Mouse (Mus musculus): Measurements from ENCODE around the gene Rab11b. TPM values are rescaled to one million over a fixed set of nuclear protein-coding genes. Genes with fewer than 3 reads are reported as not detected.

Rab11b gene
- polyA plus RNA-seq, 1 experiment from 2014 or later: 255 TPM

- ATAC-seq (replicated peaks; ENCODE audit: insufficient number of reproducible peaks, low FRiP score, low TSS enrichment, low read depth): peak; percentile 92
- peak overlapping the region; percentile 96 for H3K27ac ChIP-seq (replicated peaks; ENCODE audit: low read depth, low read length)
- H3K36me3 ChIP-seq (replicated peaks; ENCODE audit: control insufficient read depth, insufficient read depth, low read depth, low read length): peaks cover 7% of the 10 kb centered on the region
- H3K27me3 ChIP-seq (ENCODE audit: control insufficient read depth, insufficient read depth, low read length): no peaks in the 10 kb centered on the region
- H3K9ac ChIP-seq (replicated peaks; ENCODE audit: low read length): peak overlapping the region; percentile 37
- H3K9me3 ChIP-seq (replicated peaks; ENCODE audit: control insufficient read depth, low read length): no peaks in the 10 kb centered on the region
- H3K4me1 ChIP-seq (ENCODE audit: control insufficient read depth, insufficient read depth, low read length): peaks cover 14% of the 10 kb centered on the region
- peak overlapping the region; percentile 44 for H3K4me3 ChIP-seq (ENCODE audit: low read depth, low read length)
- 33% methylated on average over 9 of the region's 9 CpGs for WGBS
- peak; percentile 96 for DNase-seq (ENCODE audit: low spot score)
- H3K4me2 ChIP-seq (ENCODE audit: low read depth, low read length): peak overlapping the region; percentile 44
Observed at GRCm38 (mm10) chr17:33779271-33779966, 19.1 kb upstream of the Rab11b start.

- no peak overlapping the region for H3K4me2 ChIP-seq (ENCODE audit: low read depth, low read length)
- no peak overlapping the region for H3K9ac ChIP-seq (replicated peaks; ENCODE audit: low read length)
- H3K27me3 ChIP-seq (ENCODE audit: control insufficient read depth, insufficient read depth, low read length): no peaks in the 10 kb centered on the region
- H3K27ac ChIP-seq (replicated peaks; ENCODE audit: low read depth, low read length): no peak overlapping the region
- DNase-seq (ENCODE audit: low spot score): no peak
- no peak for ATAC-seq (replicated peaks; ENCODE audit: insufficient number of reproducible peaks, low FRiP score, low TSS enrichment, low read depth)
- whole genome bisulfite sequencing: 91% methylated on average over 4 of the region's 4 CpGs
- H3K4me3 ChIP-seq (ENCODE audit: low read depth, low read length): no peak overlapping the region
- peaks cover 4% of the 10 kb centered on the region for H3K4me1 ChIP-seq (ENCODE audit: control insufficient read depth, insufficient read depth, low read length)
- peaks cover 7% of the 10 kb centered on the region for H3K36me3 ChIP-seq (replicated peaks; ENCODE audit: control insufficient read depth, insufficient read depth, low read depth, low read length)
- H3K9me3 ChIP-seq (replicated peaks; ENCODE audit: control insufficient read depth, low read length): no peaks in the 10 kb centered on the region
Observed at GRCm38 (mm10) chr17:33775287-33775686, 15.0 kb upstream of the Rab11b start.

GRCm38 (mm10) chr17:33774573-33775155, 14.3 kb upstream of the Rab11b start:
- no peak overlapping the region for H3K27ac ChIP-seq (replicated peaks; ENCODE audit: low read depth, low read length)
- ATAC-seq (replicated peaks; ENCODE audit: insufficient number of reproducible peaks, low FRiP score, low TSS enrichment, low read depth): no peak
- H3K27me3 ChIP-seq (ENCODE audit: control insufficient read depth, insufficient read depth, low read length): no peaks in the 10 kb centered on the region
- no peak overlapping the region for H3K9ac ChIP-seq (replicated peaks; ENCODE audit: low read length)
- H3K4me2 ChIP-seq (ENCODE audit: low read depth, low read length): no peak overlapping the region
- H3K4me1 ChIP-seq (ENCODE audit: control insufficient read depth, insufficient read depth, low read length): peaks cover 4% of the 10 kb centered on the region
- H3K4me3 ChIP-seq (ENCODE audit: low read depth, low read length): no peak overlapping the region
- no peaks in the 10 kb centered on the region for H3K9me3 ChIP-seq (replicated peaks; ENCODE audit: control insufficient read depth, low read length)
- peaks cover 7% of the 10 kb centered on the region for H3K36me3 ChIP-seq (replicated peaks; ENCODE audit: control insufficient read depth, insufficient read depth, low read depth, low read length)
- 87% methylated on average over 8 of the region's 8 CpGs for WGBS
- DNase-seq (ENCODE audit: low spot score): no peak

GRCm38 (mm10) chr17:33773871-33774572, 13.7 kb upstream of the Rab11b start:
- peaks cover 3% of the 10 kb centered on the region; the same call in 1 of the 2 replicates for H3K4me1 ChIP-seq (ENCODE audit: control insufficient read depth, insufficient read depth, low read length)
- H3K9ac ChIP-seq (replicated peaks; ENCODE audit: low read length): no peak overlapping the region
- no peak for ATAC-seq (replicated peaks; ENCODE audit: insufficient number of reproducible peaks, low FRiP score, low TSS enrichment, low read depth)
- peaks cover 7% of the 10 kb centered on the region for H3K36me3 ChIP-seq (replicated peaks; ENCODE audit: control insufficient read depth, insufficient read depth, low read depth, low read length)
- WGBS: 89% methylated on average over 6 of the region's 6 CpGs
- no peak overlapping the region for H3K27ac ChIP-seq (replicated peaks; ENCODE audit: low read depth, low read length)
- no peak for DNase-seq (ENCODE audit: low spot score)
- no peak overlapping the region for H3K4me3 ChIP-seq (ENCODE audit: low read depth, low read length)
- H3K9me3 ChIP-seq (replicated peaks; ENCODE audit: control insufficient read depth, low read length): no peaks in the 10 kb centered on the region
- no peak overlapping the region for H3K4me2 ChIP-seq (ENCODE audit: low read depth, low read length)
- H3K27me3 ChIP-seq (ENCODE audit: control insufficient read depth, insufficient read depth, low read length): no peaks in the 10 kb centered on the region

GRCm38 (mm10) chr17:33773426-33773825, 13.1 kb upstream of the Rab11b start:
- H3K27me3 ChIP-seq (ENCODE audit: control insufficient read depth, insufficient read depth, low read length): no peaks in the 10 kb centered on the region
- H3K27ac ChIP-seq (replicated peaks; ENCODE audit: low read depth, low read length): no peak overlapping the region
- no peaks in the 10 kb centered on the region for H3K9me3 ChIP-seq (replicated peaks; ENCODE audit: control insufficient read depth, low read length)
- WGBS: 81% methylated on average over 6 of the region's 6 CpGs
- no peak overlapping the region for H3K4me2 ChIP-seq (ENCODE audit: low read depth, low read length)
- H3K4me1 ChIP-seq (ENCODE audit: control insufficient read depth, insufficient read depth, low read length): no peaks in the 10 kb centered on the region; the same call in 1 of the 2 replicates
- ATAC-seq (replicated peaks; ENCODE audit: insufficient number of reproducible peaks, low FRiP score, low TSS enrichment, low read depth) (no peak), DNase-seq (ENCODE audit: low spot score) (no peak)
- H3K36me3 ChIP-seq (replicated peaks; ENCODE audit: control insufficient read depth, insufficient read depth, low read depth, low read length): peaks cover 7% of the 10 kb centered on the region
- H3K4me3 ChIP-seq (ENCODE audit: low read depth, low read length): no peak overlapping the region
- H3K9ac ChIP-seq (replicated peaks; ENCODE audit: low read length): no peak overlapping the region

- no peaks in the 10 kb centered on the region for H3K27me3 ChIP-seq (ENCODE audit: control insufficient read depth, insufficient read depth, low read length)
- no peak overlapping the region for H3K9ac ChIP-seq (replicated peaks; ENCODE audit: low read length)
- no peaks in the 10 kb centered on the region for H3K4me1 ChIP-seq (ENCODE audit: control insufficient read depth, insufficient read depth, low read length)
- H3K36me3 ChIP-seq (replicated peaks; ENCODE audit: control insufficient read depth, insufficient read depth, low read depth, low read length): no peaks in the 10 kb centered on the region; the same call in 1 of the 2 replicates
- no peak overlapping the region for H3K4me2 ChIP-seq (ENCODE audit: low read depth, low read length)
- DNase-seq (ENCODE audit: low spot score): no peak
- 94% methylated on average over 4 of the region's 4 CpGs for WGBS
- H3K27ac ChIP-seq (replicated peaks; ENCODE audit: low read depth, low read length): no peak overlapping the region
- no peak for ATAC-seq (replicated peaks; ENCODE audit: insufficient number of reproducible peaks, low FRiP score, low TSS enrichment, low read depth)
- H3K4me3 ChIP-seq (ENCODE audit: low read depth, low read length): no peak overlapping the region
- H3K9me3 ChIP-seq (replicated peaks; ENCODE audit: control insufficient read depth, low read length): no peaks in the 10 kb centered on the region
Observed at GRCm38 (mm10) chr17:33771617-33772016, 11.3 kb upstream of the Rab11b start.

GRCm38 (mm10) chr17:33766389-33766788, 6.1 kb upstream of the Rab11b start:
- no peaks in the 10 kb centered on the region for H3K4me1 ChIP-seq (ENCODE audit: control insufficient read depth, insufficient read depth, low read length)
- ATAC-seq (replicated peaks; ENCODE audit: insufficient number of reproducible peaks, low FRiP score, low TSS enrichment, low read depth) (no peak), DNase-seq (ENCODE audit: low spot score) (no peak)
- no peaks in the 10 kb centered on the region for H3K27me3 ChIP-seq (ENCODE audit: control insufficient read depth, insufficient read depth, low read length)
- no peak overlapping the region for H3K9ac ChIP-seq (replicated peaks; ENCODE audit: low read length)
- H3K4me3 ChIP-seq (ENCODE audit: low read depth, low read length): no peak overlapping the region
- no peak overlapping the region for H3K27ac ChIP-seq (replicated peaks; ENCODE audit: low read depth, low read length)
- H3K4me2 ChIP-seq (ENCODE audit: low read depth, low read length): no peak overlapping the region
- no peaks in the 10 kb centered on the region for H3K36me3 ChIP-seq (replicated peaks; ENCODE audit: control insufficient read depth, insufficient read depth, low read depth, low read length)
- WGBS: 82% methylated on average over 3 of the region's 3 CpGs
- no peaks in the 10 kb centered on the region for H3K9me3 ChIP-seq (replicated peaks; ENCODE audit: control insufficient read depth, low read length)

All from embryonic facial prominence, embryonic 11.5 days (tissue).